Mouse (Mus musculus) cortical plate, adult 2 months (tissue): ENCODE measurements around the gene Rnaseh2a.

Source experiments
- CTCF ChIP-seq: fragments of 200-500 bp; IDR thresholded peaks from 2 replicates; pipeline ENCODE4 v1.5.1; 2011; ENCODE audit warnings: mild to moderate bottlenecking, control low read depth, low read length; ENCODE audit not compliant: insufficient read depth; ENCODE audit errors: extremely low read depth
- POLR2A ChIP-seq: fragments of 200-500 bp; IDR thresholded peaks from 2 replicates; pipeline ENCODE4 v1.6.1; 2011; ENCODE audit warnings: mild to moderate bottlenecking, low read length, control low read depth; ENCODE audit not compliant: insufficient read depth; ENCODE audit errors: extremely low read depth

DNA sequence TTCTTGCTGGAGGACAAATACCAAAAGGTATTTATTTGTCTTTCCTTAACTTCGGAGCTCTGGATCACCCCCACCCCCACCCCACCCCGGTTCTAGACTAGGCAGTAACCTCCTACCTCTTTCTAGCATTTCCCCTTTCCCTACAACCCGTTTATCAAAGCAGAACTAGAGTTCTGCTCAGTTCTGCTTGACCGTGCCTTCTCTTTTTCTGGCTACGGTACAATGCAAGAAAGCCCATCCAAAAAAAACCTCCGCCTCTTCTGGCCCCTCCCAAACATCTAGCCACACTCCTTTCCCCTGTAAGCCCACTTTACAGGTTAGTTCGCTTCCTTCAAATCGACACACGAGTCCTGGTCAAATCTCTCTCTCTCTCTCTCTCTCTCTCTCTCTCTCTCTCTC, 56.1 kb downstream of the Rnaseh2a start:
- TF ChIP-seq CTCF (no peak), POLR2A (no peak)
